Mouse (Mus musculus) kidney, adult 10 weeks (tissue): ENCODE data around the gene Wdr77. TPM values are rescaled to one million over a fixed set of nuclear protein-coding genes. Genes with fewer than 3 reads are reported as not detected.

ENCODE experiments used
- polyA plus RNA-seq: library from polyadenylated mRNA; stranded (reverse); fragments of 350-450 nt; fragmentation: Illumina TruSeq; extraction: RNeasy Lipid Tissue Mini Kit (QIAGEN cat#74804); gene quantifications from one replicate; pipeline ENCODE4 v1.2.3, GENCODE M21; 2014; ENCODE audit warnings: low read depth, low replicate concordance

The Wdr77 gene
- polyA plus RNA-seq, result 32.4 TPM

GRCm38 (mm10) chr3:105958974-105959580 lies at the start of gene Wdr77:
TSS of gene Wdr77 (plus strand) at chr3:105959369.

DNA sequence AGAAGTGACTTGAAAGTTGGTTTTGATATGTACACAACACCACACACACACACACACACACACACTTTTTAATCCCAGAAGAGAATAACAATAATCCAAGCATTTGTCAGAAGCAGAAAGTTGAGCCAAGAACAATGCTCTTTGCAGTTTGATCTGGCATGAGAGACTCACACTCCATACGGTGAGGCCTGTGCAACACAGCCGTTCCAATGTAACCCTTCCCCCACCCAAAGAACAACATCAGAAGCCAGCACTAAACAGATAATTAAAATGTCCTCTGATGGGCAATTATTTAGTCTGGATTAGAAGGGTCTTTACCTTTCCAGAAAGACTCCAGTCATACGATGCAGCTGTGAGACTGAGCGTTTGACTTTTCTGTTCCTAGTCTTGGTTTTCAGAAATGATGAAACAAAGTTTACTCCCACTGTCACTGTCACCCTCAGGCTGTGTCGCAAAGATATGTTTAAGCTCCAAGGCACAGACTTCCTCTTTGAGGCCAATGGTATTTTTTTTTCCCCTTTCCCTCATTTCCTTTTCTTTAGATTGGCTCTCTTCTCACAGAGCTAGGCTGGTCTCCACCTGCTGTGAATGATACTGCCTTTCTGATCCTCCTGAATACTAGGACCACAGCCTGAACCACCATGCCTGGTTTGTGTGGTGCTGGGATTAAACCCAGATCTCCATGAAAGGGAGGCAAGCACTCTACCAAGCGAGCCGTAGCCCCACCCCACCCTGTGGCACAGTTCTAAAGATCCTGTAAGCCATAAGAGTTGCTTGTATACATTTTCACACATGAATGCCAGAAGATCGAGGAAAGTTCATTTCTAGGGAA lies 26.7 kb upstream of the Wdr77 start, which contains the start of gene I830077J02Rik:
I830077J02Rik (minus strand) TSS at position 425 of the 832 bp plus-strand sequence.

GRCm38 (mm10) chr3:105959999-105960398 lies 830 bp downstream of the Wdr77 start, which contains the start of gene Atp5f1:
TSS of gene Atp5f1 (minus strand) at chr3:105960099.

GRCm38 (mm10) chr3:105973411-105973810 lies 14.2 kb downstream of the Wdr77 start, which contains the start of gene Ovgp1:
TSS of gene Ovgp1 (plus strand) at chr3:105973711.

GRCm38 (mm10) chr3:106014546-106014945 lies 55.4 kb downstream of the Wdr77 start, which contains the start of gene Pifo:
TSS of gene Pifo (minus strand) at chr3:106014646.

Other genes starting within 250 kb of the Wdr77 start
- 370 TPM for gene Rap1a, start 158.0 kb upstream of the Wdr77 start, polyA plus RNA-seq
- gene Adora3, start 88.5 kb upstream of the Wdr77 start, polyA plus RNA-seq, result not detected
- gene Tmigd3, start 88.5 kb upstream of the Wdr77 start, polyA plus RNA-seq, result not detected
- gene I830077J02Rik, start 26.7 kb upstream of the Wdr77 start, polyA plus RNA-seq, result 0.69 TPM
- gene Atp5f1, start 730 bp downstream of the Wdr77 start, polyA plus RNA-seq, result 1,836 TPM
- gene Ovgp1, start 14.3 kb downstream of the Wdr77 start, polyA plus RNA-seq, result 1.6 TPM
- not detected for gene Pifo, start 55.3 kb downstream of the Wdr77 start, polyA plus RNA-seq
- gene Chil5, start 73.4 kb downstream of the Wdr77 start, polyA plus RNA-seq, result not detected
- gene Chia1, start 153.9 kb downstream of the Wdr77 start, polyA plus RNA-seq, result not detected
- gene Chil3, start 208.2 kb downstream of the Wdr77 start, polyA plus RNA-seq, result 2.2 TPM